Mouse (Mus musculus): ENCODE measurements at regions not wholly inside any gene's neighbourhood (a gene's known extent, or its start where the extent isn't known, plus 50 kb on each side); places are given as distances from the start of the nearest gene placed in this dataset.

- in situ Hi-C loops (cut with MboI, MseI): no loop called here
Measured at GRCm38 (mm10) chr3:41366764-41367163, 188.8 kb upstream of the Jade1 start.

GRCm38 (mm10) chr3:41366264-41366663 is 189.3 kb upstream of the Jade1 start:
- in situ Hi-C loops (cut with MboI, MseI): no loop called here

GRCm38 (mm10) chr3:41365145-41365830 is 190.2 kb upstream of the Jade1 start:
- in situ Hi-C loops (cut with MboI, MseI): no loop called here

DNA sequence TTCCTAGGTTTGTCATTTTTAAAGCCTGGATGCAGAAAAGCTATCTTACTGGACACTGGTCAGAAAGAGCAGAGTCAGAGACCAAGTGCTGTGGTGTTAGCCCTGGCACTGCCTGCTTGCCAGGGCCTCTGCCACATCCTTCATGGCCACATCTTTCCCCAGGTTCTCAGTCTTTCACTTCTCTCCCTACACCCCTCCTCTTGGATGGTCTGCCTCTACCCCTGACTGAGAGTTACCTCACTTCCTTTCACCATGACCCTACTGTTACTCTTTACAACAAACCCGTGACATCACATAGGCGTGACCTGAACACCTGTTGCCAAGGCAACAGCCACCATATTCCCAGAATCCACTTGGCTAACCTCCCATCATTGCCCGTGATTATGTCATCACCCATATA is 191.6 kb upstream of the Jade1 start:
- in situ Hi-C loops (cut with MboI, MseI): no loop called here

DNA sequence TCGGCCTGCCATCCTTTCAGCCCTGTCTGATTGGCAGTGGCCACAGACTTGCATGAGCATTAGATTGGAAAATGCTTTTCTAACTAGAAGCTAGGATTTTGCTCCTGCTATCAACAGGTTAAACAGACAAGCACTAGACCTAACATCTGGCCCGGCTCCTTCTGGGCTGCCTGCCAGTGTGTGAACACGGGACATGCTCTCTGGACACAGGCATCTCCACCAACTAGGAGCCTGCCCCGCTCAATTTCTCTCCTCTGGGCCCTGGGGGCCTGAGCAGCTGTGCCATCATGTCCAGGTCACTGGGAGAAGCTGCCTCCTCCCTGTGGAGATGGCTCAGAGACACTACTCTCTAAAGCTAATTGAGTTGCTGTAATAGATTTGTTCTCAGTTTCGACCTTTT is 195.3 kb upstream of the Jade1 start:
- in situ Hi-C loops (cut with MboI, MseI): no loop called here

- in situ Hi-C loops (cut with MboI, MseI): no loop called here
Measured at GRCm38 (mm10) chr3:41359458-41359857, 196.1 kb upstream of the Jade1 start.

- in situ Hi-C loops (cut with MboI, MseI): no loop called here
Measured at GRCm38 (mm10) chr3:41353021-41353420, 202.5 kb upstream of the Jade1 start.

DNA sequence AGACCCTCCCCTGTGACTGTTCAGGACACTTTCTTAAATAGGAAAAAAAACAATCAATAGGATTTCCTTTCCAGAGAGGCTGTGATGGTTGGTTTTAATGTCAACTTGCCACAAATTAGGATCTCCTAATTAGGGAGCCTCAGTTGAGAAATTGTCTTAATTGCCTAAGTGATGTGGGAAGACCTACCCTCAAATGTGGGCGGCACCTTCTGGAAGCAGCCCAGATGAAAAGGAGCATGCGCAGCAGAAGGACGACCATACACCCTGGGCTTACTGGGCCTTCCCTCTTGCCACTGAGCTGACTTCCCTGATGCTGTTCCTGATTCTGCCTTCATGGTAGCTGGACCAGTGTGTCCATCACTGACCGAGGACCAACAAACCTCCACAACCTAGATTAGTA is 203.7 kb upstream of the Jade1 start:
- in situ Hi-C loops (cut with MboI, MseI): no loop called here

DNA sequence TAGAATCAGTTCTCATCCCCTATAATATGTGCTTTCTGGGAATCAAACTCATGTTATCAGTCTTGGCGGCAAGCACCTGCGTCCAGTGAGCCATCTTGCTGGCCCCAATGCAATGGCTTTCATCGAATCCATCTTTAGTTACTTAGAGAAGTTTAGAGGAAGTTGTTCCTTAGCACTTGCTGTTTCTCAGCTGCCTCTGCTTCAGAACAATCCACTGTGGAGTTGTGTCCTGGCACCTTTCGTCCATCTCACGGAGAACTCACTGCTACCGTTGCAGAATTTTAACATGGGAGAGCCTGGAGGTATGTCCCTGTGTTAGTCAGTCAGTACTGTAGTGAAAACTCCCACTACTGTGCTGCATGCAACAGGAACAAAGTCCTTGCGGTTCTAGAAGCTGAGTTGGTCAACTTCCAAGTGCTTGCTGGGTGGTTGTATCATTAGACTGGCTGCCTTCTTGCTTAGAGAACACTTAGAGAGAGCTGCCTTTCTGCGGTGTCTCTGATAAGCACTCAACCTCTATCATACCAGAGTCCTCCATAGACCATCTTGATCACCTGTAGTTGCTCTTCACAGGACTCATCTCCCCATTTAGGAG is 204.3 kb upstream of the Jade1 start:
- in situ Hi-C loops (cut with MboI, MseI): no loop called here

- in situ Hi-C loops (cut with MboI, MseI): no loop called here
Measured at GRCm38 (mm10) chr3:41350331-41350730, 205.2 kb upstream of the Jade1 start.

DNA sequence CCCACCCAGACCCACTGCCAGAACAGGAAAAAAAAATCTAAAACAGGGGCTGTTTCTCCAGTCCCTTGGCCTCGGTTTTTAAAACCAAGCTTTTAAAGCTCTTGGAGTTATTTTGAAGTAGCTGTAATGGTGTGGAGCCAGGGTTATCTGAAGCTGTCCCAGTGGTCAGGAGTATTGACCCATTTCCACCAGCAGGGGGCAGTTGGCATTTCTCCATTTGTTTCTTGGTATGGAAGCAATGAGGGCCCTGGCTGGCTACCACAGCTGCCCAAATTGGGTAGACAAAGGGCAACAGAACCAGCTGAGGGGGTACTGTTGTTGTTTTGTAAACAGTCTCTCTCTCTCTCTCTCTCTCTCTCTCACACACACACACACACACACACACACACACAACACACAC is 206.7 kb upstream of the Jade1 start:
- in situ Hi-C loops (cut with MboI, MseI): no loop called here

DNA sequence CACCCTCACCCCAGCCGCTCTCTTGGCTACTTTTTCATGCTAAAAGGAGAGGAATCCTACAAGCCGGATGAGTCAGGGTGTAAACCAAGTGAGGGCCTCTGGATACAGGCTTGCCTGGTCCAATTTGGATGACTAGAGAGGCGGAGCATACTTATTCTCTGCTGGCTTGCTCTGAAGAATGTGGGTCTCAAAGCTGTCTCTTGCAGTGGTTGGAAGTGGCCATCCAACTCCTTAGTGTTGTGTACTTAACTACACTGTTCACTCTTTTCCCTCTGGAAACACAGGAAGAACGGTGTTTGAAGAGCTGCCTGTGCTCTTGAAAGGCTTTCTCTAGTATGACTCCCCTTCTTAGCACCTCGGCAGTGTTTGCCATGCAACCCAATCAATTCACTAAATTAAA is 208.7 kb upstream of the Jade1 start:
- in situ Hi-C loops (cut with MboI, MseI): no loop called here

DNA sequence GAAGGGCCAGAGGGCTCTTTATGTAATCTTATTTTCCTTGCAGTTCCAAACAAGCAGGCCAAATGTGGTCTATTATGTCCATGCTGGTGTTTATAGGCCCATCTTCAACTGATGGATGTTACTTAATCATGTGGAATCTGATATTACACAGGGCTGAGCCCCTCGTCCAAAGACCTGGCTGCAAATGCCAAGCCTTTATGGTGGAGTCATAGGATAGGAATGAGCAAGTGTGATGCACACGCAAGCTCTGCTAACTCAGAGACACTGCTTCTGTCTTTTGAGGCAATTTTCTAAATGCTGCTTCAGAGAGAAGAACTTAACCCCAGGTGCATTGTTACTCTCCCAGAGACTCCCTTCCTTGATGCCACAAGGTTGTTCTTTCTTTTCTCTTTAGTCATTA is 212.1 kb upstream of the Jade1 start:
- in situ Hi-C loops (cut with MboI, MseI): no loop called here

- in situ Hi-C loops (cut with MboI, MseI): no loop called here
Measured at GRCm38 (mm10) chr3:41332481-41332880, 223.1 kb upstream of the Jade1 start.

GRCm38 (mm10) chr3:41330356-41330755 is 225.2 kb upstream of the Jade1 start:
- in situ Hi-C loops (cut with MboI, MseI): no loop called here

DNA sequence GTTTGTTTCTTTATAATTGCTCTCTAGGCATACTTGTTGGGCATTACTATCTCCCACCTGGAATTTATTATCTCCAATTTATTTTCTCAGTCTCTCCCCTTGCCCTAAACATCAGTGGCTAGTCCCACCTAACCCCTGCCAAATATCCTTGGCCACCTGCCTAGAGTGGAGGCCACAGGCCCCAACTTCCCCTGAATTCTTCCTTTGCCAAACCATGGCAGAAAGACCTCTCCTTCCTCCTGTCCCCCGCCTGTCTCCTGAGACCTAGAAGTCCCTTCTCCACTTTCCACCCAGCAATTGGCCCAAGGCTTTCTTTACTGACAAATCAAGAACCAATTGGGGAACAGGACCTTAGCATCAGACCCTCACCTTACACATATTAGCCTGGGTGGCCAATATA is 226.7 kb upstream of the Jade1 start:
- in situ Hi-C loops (cut with MboI, MseI): loop anchor here in 1 of 2 experiments (10.0 kb wide), 1 partner anchor 784 kb away; no protein-coding TSS in a partner anchor

DNA sequence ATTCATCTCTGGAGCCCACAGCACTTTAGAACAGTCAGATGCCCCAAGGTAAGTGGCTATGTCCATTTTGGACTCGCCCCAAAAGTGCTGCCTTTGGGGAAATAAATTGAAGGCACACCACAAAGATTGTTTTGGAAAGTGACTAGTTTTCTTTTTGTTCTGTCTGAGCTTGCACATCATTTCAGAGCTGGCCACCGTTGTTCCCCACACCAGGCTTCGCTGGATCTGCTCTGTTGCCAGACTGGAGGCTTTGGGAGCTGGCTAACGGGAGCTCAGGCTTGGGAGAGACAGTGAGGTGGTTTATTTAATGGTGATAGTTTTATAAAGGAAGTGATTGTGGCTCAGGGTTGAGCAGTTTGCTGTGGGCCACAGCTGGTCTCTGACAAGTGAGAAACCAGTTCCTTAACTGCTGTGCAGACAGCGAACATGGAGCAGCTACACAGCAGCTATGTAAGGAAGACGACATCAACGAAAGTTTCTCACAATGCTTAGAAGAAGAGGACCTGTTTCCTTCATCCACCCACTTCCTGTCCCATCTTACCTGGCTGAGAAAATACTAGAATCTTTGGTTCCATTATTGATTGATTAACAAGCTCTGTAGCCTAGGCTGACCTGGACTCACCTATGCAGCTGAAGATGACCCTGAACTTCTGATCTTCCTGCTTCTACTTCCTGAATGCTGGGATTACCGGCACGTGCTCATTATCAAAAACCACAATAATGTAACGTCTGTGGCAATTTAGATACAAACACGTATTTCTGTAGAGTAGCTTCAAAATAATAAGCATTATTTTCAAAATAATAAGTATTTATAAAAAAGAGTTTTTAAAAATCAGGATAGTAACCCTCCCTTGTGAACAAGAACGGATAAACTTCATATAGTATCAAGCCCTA is 229.1 kb upstream of the Jade1 start:
- in situ Hi-C loops (cut with MboI, MseI): loop anchor here in 1 of 2 experiments (10.0 kb wide), 1 partner anchor 782 kb away; no protein-coding TSS in a partner anchor

DNA sequence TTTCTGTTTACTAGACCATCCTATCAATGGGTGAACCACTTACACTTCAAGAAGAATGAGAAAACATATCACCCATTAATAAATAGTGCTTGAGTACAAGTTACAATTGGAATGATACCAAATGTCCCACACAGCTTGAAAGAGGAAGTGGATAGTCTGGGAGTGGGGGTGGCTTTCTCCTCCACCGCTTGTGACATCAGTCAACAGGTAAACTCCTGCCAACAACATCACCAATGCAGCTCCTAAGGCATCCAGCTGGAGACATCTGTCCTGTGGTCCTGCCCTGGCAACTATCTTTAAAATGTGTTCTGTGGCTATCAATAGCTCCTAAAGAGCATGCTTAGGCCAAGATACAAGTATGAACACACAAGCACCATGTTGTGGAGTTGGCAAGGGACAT is 233.7 kb upstream of the Jade1 start:
- in situ Hi-C loops (cut with MboI, MseI): loop anchor here (5.0 to 10.0 kb wide), 2 partner anchors 85 to 777 kb away; no protein-coding TSS in a partner anchor

GRCm38 (mm10) chr3:41319214-41319856 is 236.2 kb upstream of the Jade1 start:
- in situ Hi-C loops (cut with MboI, MseI): no loop called here

GRCm38 (mm10) chr3:41318232-41319131 is 235.6 kb upstream of the Pgrmc2 start:
- in situ Hi-C loops (cut with MboI, MseI): no loop called here

DNA sequence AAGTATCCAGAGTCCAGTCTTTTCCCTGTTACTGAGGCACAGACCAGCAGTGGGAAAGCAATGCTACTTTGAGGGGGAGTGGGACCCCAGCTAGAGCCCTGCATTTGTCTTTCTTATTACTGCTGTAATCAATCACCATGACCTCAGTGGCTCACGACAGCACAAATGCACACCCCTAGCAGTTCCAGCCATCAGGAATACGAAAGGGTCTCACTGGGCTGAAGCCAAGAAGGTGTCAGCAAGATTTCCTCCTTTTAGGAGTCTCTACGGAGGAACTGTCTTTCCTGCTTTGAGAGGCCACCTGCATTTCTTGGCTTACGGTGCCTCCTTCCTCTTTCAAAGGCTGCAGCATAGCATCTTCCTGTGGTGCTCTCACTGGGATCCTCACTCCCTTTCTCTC is 234.3 kb upstream of the Pgrmc2 start:
- in situ Hi-C loops (cut with MboI, MseI): no loop called here

Measured in T-helper 17 cell (primary cell).